Mouse (Mus musculus) erythroblast, embryonic 14.5 days (primary cell): ENCODE results near the gene Dmrtb1.

Source experiments
- GATA1 ChIP-seq: IDR thresholded peaks from 2 replicates; pipeline ENCODE4 v1.6.1; 2012; ENCODE audit warnings: low read length, inconsistent platforms, mixed read lengths
- TAL1 ChIP-seq: IDR thresholded peaks from 3 replicates; pipeline ENCODE4 v1.6.1; 2012; ENCODE audit warnings: low read length, inconsistent platforms, mixed read lengths

GRCm38 (mm10) chr4:107628921-107629411 is 55.1 kb downstream of the Dmrtb1 start:
- TF ChIP-seq GATA1: no peak
- no peak for TF ChIP-seq TAL1
